Mouse (Mus musculus) kidney, embryonic 16.5 days (tissue): Measurements from ENCODE around the gene Rbpjl. TPM values are rescaled to one million over a fixed set of nuclear protein-coding genes. Genes with fewer than 3 reads are reported as not detected.
A peak's percentile ranks its signal among the peaks of the same experiment; 100 is the strongest.

Source experiments
- ATAC-seq: fragments of 200-750 bp; cut with Nextera tagmentation; 2 replicates; pipeline ENCODE4 v1.8.0; 2017; ENCODE audit warnings: moderate TSS enrichment; ENCODE audit not compliant: low FRiP score, low TSS enrichment
- H3K27ac ChIP-seq: fragments of 300-500 bp; sonication (generic); 2 replicates; pipeline ENCODE4 v1.5.1; 2014; ENCODE audit warnings: low read length
- H3K27me3 ChIP-seq: fragments of 300-500 bp; sonication (generic); 2 replicates; pipeline ENCODE4 v1.6.1; 2014; ENCODE audit warnings: low read length, control low read depth, mixed read lengths; ENCODE audit not compliant: insufficient read depth
- H3K36me3 ChIP-seq: fragments of 300-500 bp; sonication (generic); 2 replicates; pipeline ENCODE4 v1.6.1; 2014; ENCODE audit warnings: low read length, control low read depth, mixed read lengths; ENCODE audit not compliant: insufficient read depth
- H3K4me1 ChIP-seq: fragments of 300-500 bp; sonication (generic); 2 replicates; pipeline ENCODE4 v1.6.1; 2014; ENCODE audit warnings: low read length, control low read depth, mixed read lengths; ENCODE audit not compliant: insufficient read depth
- H3K4me2 ChIP-seq: fragments of 300-500 bp; sonication (generic); replicated peaks from 2 replicates; pipeline ENCODE4 v1.6.1; 2014; ENCODE audit warnings: low read depth, low read length
- H3K4me3 ChIP-seq: fragments of 300-500 bp; sonication (generic); 2 replicates; pipeline ENCODE4 v1.5.1; 2014; ENCODE audit warnings: mild to moderate bottlenecking, low read length
- H3K9ac ChIP-seq: fragments of 300-500 bp; sonication (generic); replicated peaks from 2 replicates; pipeline ENCODE4 v1.6.1; 2014; ENCODE audit warnings: low read length
- H3K9me3 ChIP-seq: fragments of 300-500 bp; sonication (generic); 2 replicates; pipeline ENCODE4 v1.6.1; 2016; ENCODE audit warnings: low read length, control low read depth
- WGBS: fragments of 180-500 bp; shearing (Covaris S2); extraction: QIAGEN DNeasy Blood & Tissue Kit; methylation state at CpG from one replicate; pipeline ENCODE4 v1.1.7; 2014; 5-methylcytosine and 5-hydroxymethylcytosine counted together
- polyA plus RNA-seq: library from polyadenylated mRNA; unstranded; fragments of >200 nt; fragmentation: Nextera tagmentation; extraction: Ambion mirVana; gene quantifications from 2 replicates; pipeline ENCODE4 v1.2.1, GENCODE M21; 2015

Gene Rbpjl
- polyA plus RNA-seq, 1 experiment from 2014 or later, result 0.29 TPM

DNA sequence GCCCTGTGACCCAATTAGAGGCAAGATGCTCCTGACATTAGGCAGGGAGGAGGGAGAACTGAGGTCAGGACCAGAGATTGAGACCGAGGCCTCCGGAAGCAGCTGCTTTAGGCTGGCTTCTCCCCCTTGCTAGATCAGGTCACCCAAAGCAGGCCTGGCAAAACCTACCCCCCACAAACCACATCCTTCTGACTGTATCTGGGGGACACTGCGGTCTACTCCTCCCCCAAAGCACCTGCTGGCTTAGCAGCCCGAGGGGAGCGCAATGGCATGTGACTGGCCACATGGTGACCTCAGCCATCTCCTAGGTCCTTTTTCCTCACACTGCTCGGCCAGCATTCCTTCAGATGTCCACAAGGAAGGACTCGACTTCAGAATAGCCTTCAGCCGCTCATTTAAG is 38.2 kb downstream of the Rbpjl start:
- Histone ChIP-seq H3K9me3 (no peaks in the 10 kb centered on the region), H3K9ac (peak overlapping the region; percentile 82), H3K4me2 (peak overlapping the region; percentile 58), H3K27ac (peak overlapping the region; percentile 87), H3K4me3 (peak overlapping the region; percentile 76), H3K36me3 (no peaks in the 10 kb centered on the region), H3K4me1 (peaks cover 61% of the 10 kb centered on the region), H3K27me3 (no peaks in the 10 kb centered on the region)
- 24% methylated on average over 8 of the region's 8 CpGs for WGBS
- no peak for ATAC-seq

GRCm38 (mm10) chr2:164441731-164442130 is 38.8 kb downstream of the Rbpjl start:
- H3K4me3 ChIP-seq, result peak overlapping the region; percentile 76
- peaks cover 56% of the 10 kb centered on the region for H3K4me1 ChIP-seq
- H3K36me3 ChIP-seq, result no peaks in the 10 kb centered on the region
- no peaks in the 10 kb centered on the region for H3K27me3 ChIP-seq
- H3K9ac ChIP-seq, result peak overlapping the region; percentile 82
- ATAC-seq, result no peak
- H3K9me3 ChIP-seq, result no peaks in the 10 kb centered on the region
- WGBS, result 18% methylated on average over 7 of the region's 7 CpGs
- H3K4me2 ChIP-seq, result peak overlapping the region; percentile 58
- H3K27ac ChIP-seq, result peak overlapping the region; percentile 87

DNA sequence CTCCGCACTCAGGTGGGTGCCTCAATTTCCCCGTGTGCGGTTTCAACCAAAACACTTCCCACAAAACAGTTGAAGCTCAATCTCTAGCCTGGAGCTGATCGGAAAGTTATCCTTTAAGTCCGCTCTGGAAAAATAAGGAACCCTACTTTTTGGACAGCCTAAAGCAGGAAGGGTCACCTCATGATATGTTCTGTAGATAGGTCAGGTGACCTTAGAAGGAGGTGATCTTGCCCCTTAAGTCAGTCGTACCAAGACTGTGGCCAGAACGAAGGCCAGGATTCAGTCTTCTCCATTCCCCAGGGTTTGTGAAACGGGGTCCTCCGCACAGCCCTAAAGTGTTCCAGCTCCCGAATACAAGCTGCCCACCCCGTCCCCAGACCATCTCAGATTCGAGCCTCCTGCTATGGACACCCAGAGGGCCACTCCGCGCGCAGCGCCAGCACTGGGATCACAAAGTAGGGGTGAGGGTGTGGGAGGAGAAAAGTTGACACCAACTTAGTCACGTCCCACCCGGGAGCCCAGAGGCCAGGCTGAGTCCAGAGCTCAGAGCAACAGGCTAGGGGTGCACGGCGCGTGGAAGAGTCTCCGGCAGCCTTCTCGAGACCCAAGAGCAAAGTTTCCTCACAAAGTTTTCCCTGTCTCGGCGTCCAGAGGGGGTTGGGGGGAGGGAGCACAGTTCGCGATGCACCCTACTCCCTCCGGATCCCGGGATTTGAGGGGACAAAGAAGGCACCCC is 39.5 kb downstream of the Rbpjl start:
- 1% methylated on average over 29 of the region's 29 CpGs for WGBS
- no peaks in the 10 kb centered on the region for H3K9me3 ChIP-seq
- peak; percentile 66 for ATAC-seq
- H3K4me3 ChIP-seq, result peak overlapping the region; percentile 76
- peak overlapping the region; percentile 58 for H3K4me2 ChIP-seq
- H3K36me3 ChIP-seq, result no peaks in the 10 kb centered on the region
- peaks cover 48% of the 10 kb centered on the region for H3K4me1 ChIP-seq
- no peaks in the 10 kb centered on the region for H3K27me3 ChIP-seq
- peak overlapping the region; percentile 87 for H3K27ac ChIP-seq
- H3K9ac ChIP-seq, result peak overlapping the region; percentile 82

DNA sequence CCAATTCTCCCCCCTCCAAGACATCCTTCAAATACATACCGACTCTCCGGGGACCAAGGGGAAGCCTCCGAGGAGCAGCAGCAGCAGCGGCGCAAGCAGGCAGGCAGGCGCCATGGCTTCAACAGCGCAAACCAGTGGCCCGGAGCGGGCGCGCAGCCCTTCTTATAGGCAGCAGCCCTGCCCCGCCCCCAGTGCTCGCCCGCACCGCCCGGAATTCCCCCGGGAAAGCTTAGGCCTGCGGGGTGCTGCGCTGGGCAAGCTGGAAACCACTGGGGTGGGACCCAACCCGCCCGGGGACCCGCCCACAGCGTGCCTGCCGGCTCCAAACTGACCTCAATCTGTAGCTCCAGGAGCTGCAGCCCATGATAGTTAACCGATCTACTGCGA is 40.1 kb downstream of the Rbpjl start:
- Histone ChIP-seq H3K4me3 (peak overlapping the region; percentile 76), H3K27ac (peak overlapping the region; percentile 87), H3K4me2 (peak overlapping the region; percentile 58), H3K36me3 (no peaks in the 10 kb centered on the region), H3K27me3 (no peaks in the 10 kb centered on the region), H3K9me3 (no peaks in the 10 kb centered on the region), H3K9ac (peak overlapping the region; percentile 82), H3K4me1 (peaks cover 42% of the 10 kb centered on the region)
- peak; percentile 95 for ATAC-seq
- 0% methylated on average over 26 of the region's 26 CpGs for WGBS

DNA sequence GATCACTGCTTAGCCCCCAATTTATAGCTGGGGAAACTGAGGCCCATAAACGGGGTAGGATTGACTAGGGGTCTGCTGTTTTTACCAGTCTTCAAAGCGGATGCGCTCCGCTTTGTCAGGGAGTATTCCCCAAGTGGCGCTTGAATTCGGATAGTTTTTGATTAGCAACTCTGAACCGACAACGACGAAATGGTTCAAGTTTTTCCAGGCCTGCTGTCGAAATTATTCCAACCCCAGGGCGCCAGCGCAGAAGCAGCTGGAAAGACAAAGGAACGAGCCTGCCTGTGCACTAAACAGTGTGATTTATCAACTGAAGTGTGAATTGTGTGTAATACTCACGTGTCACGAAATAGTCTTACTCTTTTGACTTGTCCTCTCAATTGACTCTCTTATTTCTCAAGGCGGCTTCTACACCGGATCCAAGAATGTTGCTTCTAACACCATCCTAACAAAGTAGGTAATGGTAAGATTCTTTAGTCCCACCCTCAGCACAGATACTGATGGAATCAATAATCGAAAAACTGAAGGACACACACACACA is 40.6 kb downstream of the Rbpjl start, which contains the start of gene Sdc4:
Sdc4 (minus strand) TSS at position 428 of the 541 bp plus-strand sequence.
- H3K4me1 ChIP-seq, result peaks cover 38% of the 10 kb centered on the region
- no peaks in the 10 kb centered on the region for H3K9me3 ChIP-seq
- WGBS, result 8% methylated on average over 18 of the region's 18 CpGs
- H3K27me3 ChIP-seq, result no peaks in the 10 kb centered on the region
- H3K4me2 ChIP-seq, result peak within 1 kb of the TSS; percentile 58
- H3K9ac ChIP-seq, result peak within 1 kb of the TSS; percentile 82
- peak within 1 kb of the TSS; percentile 87 for H3K27ac ChIP-seq
- ATAC-seq, result no peak
- H3K36me3 ChIP-seq, result no peaks in the 10 kb centered on the region
- H3K4me3 ChIP-seq, result peak within 1 kb of the TSS; percentile 76

DNA sequence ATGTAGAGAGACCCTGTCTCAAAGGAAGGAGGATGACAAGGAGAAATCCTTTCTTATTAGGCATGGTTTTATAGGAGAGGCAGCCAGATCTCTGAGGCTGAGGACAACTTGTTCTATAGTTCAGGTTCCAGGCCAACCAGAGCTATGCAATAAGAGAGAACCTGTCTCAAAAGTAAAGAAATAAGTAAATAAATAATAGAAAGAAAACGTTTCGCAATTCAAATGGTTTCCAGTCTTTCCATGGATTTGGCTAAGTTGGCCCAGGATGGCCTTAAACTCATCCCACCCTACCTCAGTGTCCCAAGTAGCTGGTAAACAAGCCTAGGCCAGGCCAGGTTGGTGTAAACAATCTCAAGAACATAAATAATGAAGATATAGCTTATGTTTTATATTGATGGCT is 41.8 kb downstream of the Rbpjl start:
- Histone ChIP-seq H3K4me2 (no peak overlapping the region), H3K4me3 (no peak overlapping the region), H3K36me3 (no peaks in the 10 kb centered on the region), H3K27me3 (no peaks in the 10 kb centered on the region), H3K4me1 (peaks cover 26% of the 10 kb centered on the region), H3K27ac (no peak overlapping the region), H3K9ac (no peak overlapping the region), H3K9me3 (no peaks in the 10 kb centered on the region)
- WGBS, result 81% methylated on average over 2 of the region's 2 CpGs
- no peak for ATAC-seq

DNA sequence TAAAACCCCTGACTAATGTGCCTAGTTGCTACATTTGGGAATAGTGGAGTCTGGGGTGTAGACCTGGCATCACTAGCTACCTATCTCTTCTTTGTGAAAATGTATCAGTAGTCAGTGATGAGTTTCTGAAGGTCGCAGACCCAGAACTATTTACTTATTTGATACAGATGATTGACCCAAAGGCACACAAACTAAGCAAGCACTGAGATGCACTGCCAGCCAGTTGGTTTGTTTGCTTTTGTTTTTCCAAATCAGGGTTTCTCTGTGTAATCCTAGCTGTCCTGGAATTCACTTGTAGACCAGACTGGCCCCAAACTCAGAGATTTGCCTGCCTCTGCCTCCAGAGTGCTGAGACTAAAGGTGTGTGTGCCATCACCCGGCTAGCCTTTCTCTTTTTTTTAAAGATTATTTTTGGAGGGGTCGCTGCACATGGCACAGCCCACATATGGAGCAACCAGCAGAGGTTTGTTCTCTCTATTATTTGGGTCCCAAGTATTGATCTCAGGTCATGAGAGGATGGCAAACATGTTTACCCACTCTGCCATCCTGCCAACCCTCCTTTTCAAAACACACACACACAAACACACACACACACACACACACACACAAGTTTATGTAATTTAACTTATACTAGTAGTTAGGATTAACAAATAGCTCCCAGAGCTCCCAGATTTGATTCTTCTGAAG is 42.6 kb downstream of the Rbpjl start:
- no peak overlapping the region for H3K9ac ChIP-seq
- H3K4me2 ChIP-seq, result no peak overlapping the region
- no peak for ATAC-seq
- H3K27me3 ChIP-seq, result no peaks in the 10 kb centered on the region
- no peak overlapping the region for H3K27ac ChIP-seq
- no peaks in the 10 kb centered on the region for H3K9me3 ChIP-seq
- H3K4me3 ChIP-seq, result no peak overlapping the region
- WGBS, result 86% methylated on average over 3 of the region's 3 CpGs
- H3K36me3 ChIP-seq, result no peaks in the 10 kb centered on the region
- peaks cover 17% of the 10 kb centered on the region for H3K4me1 ChIP-seq

- no peak overlapping the region for H3K9ac ChIP-seq
- no peak overlapping the region for H3K4me3 ChIP-seq
- no peak for ATAC-seq
- no peaks in the 10 kb centered on the region for H3K36me3 ChIP-seq
- H3K9me3 ChIP-seq, result no peaks in the 10 kb centered on the region
- H3K27ac ChIP-seq, result no peak overlapping the region
- peaks cover 12% of the 10 kb centered on the region for H3K4me1 ChIP-seq
- 75% methylated on average over 3 of the region's 3 CpGs for WGBS
- H3K4me2 ChIP-seq, result no peak overlapping the region
- no peaks in the 10 kb centered on the region for H3K27me3 ChIP-seq
Observed at GRCm38 (mm10) chr2:164446086-164446469, 43.1 kb downstream of the Rbpjl start.

DNA sequence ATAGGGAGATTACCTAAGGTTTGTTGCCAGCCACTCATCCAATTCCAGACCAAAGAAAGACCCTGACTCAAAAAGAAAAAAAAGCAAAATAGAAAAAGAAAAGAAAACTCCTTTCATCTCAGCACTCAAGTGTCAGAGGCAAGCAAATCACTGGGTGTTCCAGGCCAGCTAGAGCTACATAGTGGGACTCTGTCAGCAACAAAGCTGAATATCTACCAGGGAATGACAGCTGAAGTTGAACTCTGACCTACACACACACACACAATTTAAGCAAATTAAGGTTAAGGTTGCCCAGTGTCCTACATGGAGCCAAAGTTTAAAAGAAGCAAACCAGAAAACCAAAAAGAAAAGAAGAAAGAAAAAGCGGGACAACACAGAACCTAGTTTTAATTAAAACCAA is 45.2 kb downstream of the Rbpjl start:
- WGBS, result 73% methylated on average over 1 of the region's 1 CpGs
- Histone ChIP-seq H3K4me2 (no peak overlapping the region), H3K9ac (no peak overlapping the region), H3K27ac (no peak overlapping the region), H3K9me3 (no peaks in the 10 kb centered on the region), H3K4me1 (peaks cover 11% of the 10 kb centered on the region), H3K36me3 (no peaks in the 10 kb centered on the region), H3K27me3 (no peaks in the 10 kb centered on the region), H3K4me3 (no peak overlapping the region)
- ATAC-seq, result no peak

DNA sequence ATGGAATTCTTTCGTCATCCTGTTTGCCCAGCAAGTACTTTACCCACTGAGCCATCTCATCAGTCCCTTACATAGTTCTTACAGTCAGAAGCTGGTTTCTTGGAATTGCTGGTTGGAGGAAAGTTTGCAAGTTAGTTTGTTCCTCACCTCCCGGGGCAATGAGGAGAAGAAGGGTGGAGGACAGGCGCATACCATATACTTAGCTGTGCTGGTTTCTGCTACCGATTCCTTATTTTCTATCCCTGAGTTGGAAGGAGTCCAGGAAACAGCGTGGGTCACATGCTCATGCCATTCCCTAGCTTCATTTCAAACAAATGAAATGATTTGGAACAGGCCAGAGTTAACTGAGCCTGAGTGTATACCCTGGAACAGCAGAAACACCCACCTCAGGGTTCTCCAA is 46.0 kb downstream of the Rbpjl start:
- 72% methylated on average over 5 of the region's 5 CpGs for WGBS
- H3K9me3 ChIP-seq, result no peaks in the 10 kb centered on the region
- no peak overlapping the region for H3K4me2 ChIP-seq
- no peaks in the 10 kb centered on the region for H3K27me3 ChIP-seq
- H3K36me3 ChIP-seq, result no peaks in the 10 kb centered on the region
- peaks cover 5% of the 10 kb centered on the region for H3K4me1 ChIP-seq
- H3K27ac ChIP-seq, result no peak overlapping the region
- H3K4me3 ChIP-seq, result no peak overlapping the region
- ATAC-seq, result no peak
- H3K9ac ChIP-seq, result no peak overlapping the region
